Mouse (Mus musculus): ENCODE measurements at regions not wholly inside any gene's neighbourhood (a gene's known extent, or its start where the extent isn't known, plus 50 kb on each side); places are given as distances from the start of the nearest gene placed in this dataset.

DNA sequence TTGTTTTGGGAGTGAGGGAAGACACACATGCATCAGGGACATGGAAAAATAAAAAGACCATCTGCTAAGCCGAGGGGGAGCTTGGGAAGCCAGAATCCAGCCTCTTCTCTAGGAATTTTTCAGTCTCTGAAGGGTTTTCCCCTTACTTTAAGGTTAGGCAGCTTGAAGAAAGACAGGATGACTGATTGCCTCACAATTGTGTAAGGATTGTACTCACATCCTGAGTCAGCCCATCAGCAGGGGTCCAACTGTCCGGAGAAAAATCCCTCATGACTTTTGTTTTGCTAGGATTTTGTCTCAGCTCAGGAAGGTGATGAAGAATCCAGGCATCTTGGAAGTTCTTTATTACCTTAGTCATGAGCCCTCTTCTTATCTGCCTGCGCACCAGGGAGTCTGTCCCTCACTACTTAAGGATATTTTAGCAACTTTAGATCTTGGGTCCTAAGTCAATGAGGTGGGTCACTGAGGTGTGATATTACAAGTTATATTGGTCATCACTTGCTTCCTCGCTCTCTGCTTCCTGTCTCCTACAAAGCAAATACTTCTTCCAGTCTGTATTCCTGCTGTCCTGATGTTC, 65.8 kb upstream of the Bmp2k start:
- DNase-seq, result no peak

DNA sequence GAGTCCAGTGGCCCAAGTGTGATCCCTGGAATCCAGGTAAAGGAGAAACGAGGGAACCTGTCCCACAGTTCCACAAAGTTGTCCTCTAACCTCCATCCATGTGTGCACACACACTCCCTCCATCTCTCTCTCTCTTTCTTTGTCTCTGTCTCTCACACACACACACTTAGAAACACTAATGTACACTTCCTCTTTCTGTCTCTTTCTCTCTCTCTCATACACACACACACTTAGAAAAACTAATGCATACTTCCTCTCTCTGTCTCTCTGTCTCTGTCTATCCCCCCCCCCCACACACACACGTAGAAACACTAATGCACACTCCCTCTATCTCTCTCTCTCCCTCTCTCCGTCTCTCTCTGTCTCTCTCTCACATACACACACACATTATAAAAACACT, 61.2 kb upstream of the Bmp2k start:
- no peak for DNase-seq

DNA sequence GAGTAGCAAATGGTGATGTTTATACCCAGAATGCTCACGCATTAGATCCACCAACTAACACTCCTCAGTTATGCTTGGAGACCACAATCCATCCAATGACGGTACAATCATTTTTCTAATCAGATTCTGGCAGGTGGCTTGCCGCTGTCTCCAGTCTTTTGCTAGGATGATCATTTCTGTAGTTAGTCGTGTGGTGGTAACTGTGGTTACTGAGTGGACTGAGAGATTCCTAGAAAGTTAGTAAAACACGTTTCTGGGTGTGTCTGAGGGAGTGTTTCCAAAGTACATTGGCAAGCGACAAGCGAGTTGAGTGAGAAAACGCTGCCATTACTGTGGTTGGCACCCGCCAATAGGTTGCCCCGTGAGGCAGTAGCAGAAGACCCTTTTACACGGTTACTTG, 58.8 kb upstream of the Bmp2k start:
- no peak for DNase-seq

DNA sequence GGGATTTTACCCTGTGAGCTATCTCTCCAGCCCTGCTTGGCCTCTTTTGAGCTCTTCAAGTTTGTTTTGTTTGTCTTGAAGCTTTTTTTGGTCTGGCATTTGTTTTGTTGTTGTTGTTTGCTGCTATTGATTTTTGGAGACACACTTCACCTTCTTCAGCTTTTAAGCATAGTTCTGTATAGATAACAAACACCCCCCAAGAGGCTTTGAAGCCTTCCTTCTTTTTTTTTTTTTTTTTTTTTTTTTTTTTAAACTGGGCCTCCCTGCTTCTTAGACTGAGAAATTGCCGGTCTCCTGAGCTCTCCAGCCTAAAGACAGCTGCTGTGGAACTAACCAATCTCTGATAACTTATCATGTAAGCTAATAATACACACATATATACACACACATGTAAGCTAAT, 58.2 kb upstream of the Bmp2k start:
- no peak for DNase-seq

DNA sequence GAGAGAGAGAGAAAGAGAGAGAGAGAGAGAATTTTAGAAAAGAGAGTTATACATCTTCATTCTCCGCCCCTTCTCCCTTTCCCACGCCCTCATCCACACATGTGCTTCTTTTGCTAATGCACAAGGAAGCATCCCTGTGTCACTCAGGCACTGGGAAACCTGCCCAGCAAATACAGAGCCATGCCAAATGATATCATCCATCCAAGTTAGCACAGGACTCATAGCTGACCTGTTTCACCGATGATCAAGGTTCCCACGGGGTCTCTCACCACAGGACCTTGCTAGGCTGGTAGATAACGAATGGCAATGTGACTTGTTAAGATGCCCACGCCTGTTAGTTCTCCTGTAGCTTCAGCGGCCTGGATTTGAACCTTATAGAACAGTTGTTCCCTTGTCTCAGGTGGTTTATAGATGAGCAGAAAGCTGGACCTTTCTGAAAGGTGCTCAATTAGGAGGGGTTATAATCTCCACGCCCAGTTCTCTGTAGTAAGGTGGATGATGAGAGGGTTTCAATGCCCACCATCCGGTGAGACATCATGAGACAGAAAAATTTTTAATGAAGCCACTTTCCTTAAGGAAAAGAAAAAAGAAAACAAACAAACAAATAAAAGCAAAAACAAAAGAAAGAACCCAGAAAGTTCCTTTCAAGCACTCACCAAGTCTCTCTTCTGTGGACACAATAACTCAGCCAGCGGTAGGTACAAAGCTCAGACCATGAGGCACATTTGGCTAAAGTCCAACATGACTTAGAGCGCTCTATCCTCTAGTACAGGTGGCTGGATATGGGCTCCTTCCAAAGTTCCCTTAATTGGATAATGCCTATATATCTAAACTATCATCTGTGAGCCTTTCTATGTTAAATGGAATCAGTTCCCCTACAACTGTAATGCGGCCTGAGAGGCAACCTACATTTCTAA, 57.1 kb upstream of the Bmp2k start:
- no peak for DNase-seq

DNA sequence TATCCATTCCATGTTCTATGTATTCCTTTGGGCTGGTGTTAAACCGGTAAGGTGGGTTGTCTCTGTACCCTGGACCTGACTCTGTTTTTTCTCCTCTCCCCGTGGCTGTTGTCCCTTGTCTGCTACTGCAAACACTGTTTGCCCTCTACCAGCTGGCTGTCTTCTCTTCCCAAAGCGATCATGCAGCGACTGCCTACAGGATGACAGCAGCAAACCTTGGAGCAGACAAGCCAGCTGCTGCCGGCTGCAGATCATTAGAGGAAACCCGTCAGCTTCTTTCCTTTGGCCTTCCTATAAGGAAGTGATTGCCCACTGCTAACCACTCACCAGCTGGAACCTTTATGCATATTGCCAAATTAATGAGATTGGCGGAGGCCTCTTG, 56.4 kb upstream of the Bmp2k start:
- DNase-seq, result no peak

DNA sequence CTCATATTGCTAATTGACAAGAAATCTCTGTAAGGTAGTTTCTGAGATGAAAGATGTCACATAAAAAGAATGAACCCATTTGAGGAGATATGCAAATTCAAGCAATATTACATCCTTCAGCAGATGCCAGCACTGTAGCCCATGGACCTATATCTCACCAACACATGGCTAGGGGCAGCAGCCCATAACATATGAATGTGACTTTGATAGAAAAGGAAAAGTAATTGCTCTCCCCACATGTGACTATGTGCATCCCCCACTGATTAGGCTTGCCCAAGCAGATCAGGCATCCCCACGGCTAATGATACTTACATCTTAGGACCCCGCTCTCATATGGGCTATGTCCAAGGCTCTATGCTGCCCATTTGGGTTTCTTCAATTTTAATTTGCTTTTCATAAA, 56.0 kb upstream of the Bmp2k start:
- no peak for DNase-seq
